Mouse (Mus musculus) cerebellum, postnatal 14 days (tissue): ENCODE results near the gene Olfr731.

Experiments
- DNase-seq, 2 experiments: peaks; one replicate each; pipeline ENCODE4 v3.0.0; 2021; ENCODE audit warnings: mixed read lengths in 2 of 2

Gene Olfr731

DNA sequence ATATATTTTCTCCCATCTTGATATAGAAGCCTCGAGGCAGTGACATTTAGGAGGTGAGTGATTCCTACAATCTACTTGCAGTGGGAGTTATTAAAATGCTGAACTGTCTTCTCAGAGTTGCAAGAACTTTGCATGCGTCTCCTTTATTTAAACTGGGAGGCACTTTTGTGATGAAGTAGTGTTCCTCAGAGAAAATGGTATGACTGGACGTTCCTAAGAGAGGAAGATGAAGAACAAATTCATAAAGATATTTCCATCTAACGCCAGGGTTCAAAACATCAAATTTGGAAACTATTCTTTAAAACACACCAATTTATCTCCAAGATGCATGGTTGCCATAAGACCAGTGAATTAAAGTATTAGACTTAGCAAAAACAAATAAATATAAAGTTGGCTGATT, at the start of gene Olfr731:
Gene Olfr731, minus strand, starts transcription at position 101 of the 400 bp plus-strand sequence.
- DNase-seq: no peak

GRCm38 (mm10) chr14:50284106-50284505, 42.4 kb upstream of the Olfr731 start, which contains the start of gene Olfr732:
Olfr732 (minus strand) TSS chr14:50284206.
- DNase-seq: no peak

- no peak for DNase-seq
Measured at GRCm38 (mm10) chr14:50188098-50188497, 53.6 kb downstream of the Olfr731 start, which contains the start of gene Olfr730. Olfr730 (minus strand) TSS chr14:50188198.
